Mouse (Mus musculus) ES-E14 (cell line): ENCODE measurements at regions not wholly inside any gene's neighbourhood (a gene's known extent, or its start where the extent isn't known, plus 50 kb on each side); places are given as distances from the start of the nearest gene placed in this dataset.

Experiments used
- DNase-seq: peaks from one replicate; pipeline ENCODE4 v3.0.0-alpha.2; 2013; ENCODE audit warnings: low read depth, low spot score
- H3K27ac ChIP-seq: 2 replicates; pipeline ENCODE4 v1.5.1; 2012; ENCODE audit warnings: low read depth, mild to moderate bottlenecking, low read length, moderate library complexity, mixed read lengths; ENCODE audit not compliant: poor library complexity, insufficient read depth, severe bottlenecking
- H3K36me3 ChIP-seq: 2 replicates; pipeline ENCODE4 v1.6.1; 2012; ENCODE audit warnings: mild to moderate bottlenecking, low read length, moderate library complexity, mixed read lengths; ENCODE audit not compliant: control insufficient read depth, poor library complexity, insufficient read depth, severe bottlenecking
- H3K4me1 ChIP-seq, 2 experiments: fragments of 150-350 bp in 1 of 2; sonication (generic) in 1 of 2; 2 replicates each; pipeline ENCODE4 v1.6.1; 2012; ENCODE audit warnings: low read length in 2 of 2, mild to moderate bottlenecking in 1 of 2, mixed read lengths in 1 of 2; ENCODE audit not compliant: control insufficient read depth in 2 of 2, insufficient read depth in 2 of 2, poor library complexity in 1 of 2
- H3K4me3 ChIP-seq, 2 experiments: fragments of 150-350 bp in 1 of 2; sonication (generic) in 1 of 2; 2 replicates each; pipeline ENCODE4 v1.5.1; 2012; ENCODE audit warnings: low read length in 2 of 2, low read depth in 1 of 2, mild to moderate bottlenecking in 1 of 2, mixed read lengths in 1 of 2; ENCODE audit not compliant: insufficient read depth in 1 of 2, poor library complexity in 1 of 2, severe bottlenecking in 1 of 2
- H3K9ac ChIP-seq: 2 replicates; pipeline ENCODE4 v1.6.1; 2012; ENCODE audit warnings: low read depth, mild to moderate bottlenecking, low read length, mixed read lengths; ENCODE audit not compliant: poor library complexity, insufficient read depth, severe bottlenecking
- H3K9me3 ChIP-seq: fragments of 150-350 bp; sonication (generic); 2 replicates; pipeline ENCODE4 v1.6.1; 2012; ENCODE audit warnings: low read depth, mild to moderate bottlenecking, low read length; ENCODE audit not compliant: control insufficient read depth, insufficient read depth
- CHD2 ChIP-seq: IDR thresholded peaks from 2 replicates; pipeline ENCODE4 v1.6.1; 2014; ENCODE audit warnings: mild to moderate bottlenecking, low read depth, low read length, inconsistent platforms
- HCFC1 ChIP-seq: IDR thresholded peaks from 2 replicates; pipeline ENCODE4 v1.6.1; 2012; ENCODE audit warnings: low read length, inconsistent platforms, borderline replicate concordance; ENCODE audit not compliant: insufficient read depth
- MAFK ChIP-seq: IDR thresholded peaks from 2 replicates; pipeline ENCODE4 v1.6.1; 2014; ENCODE audit warnings: mild to moderate bottlenecking, low read depth, low read length, inconsistent platforms; ENCODE audit not compliant: insufficient read depth
- ZC3H11A ChIP-seq: IDR thresholded peaks from 2 replicates; pipeline ENCODE4 v1.6.1; 2012; ENCODE audit warnings: low read depth, mild to moderate bottlenecking, inconsistent platforms, low read length, borderline replicate concordance
- ZNF384 ChIP-seq: IDR thresholded peaks from 2 replicates; pipeline ENCODE4 v1.6.1; 2012; ENCODE audit warnings: low read depth, low read length, inconsistent platforms
- in situ Hi-C, 2 experiments: fragments of 600-800 bp; cut with MboI; formaldehyde crosslinking; loops; one replicate each; pipeline ENCODE4 v1.15.1; 2025; ENCODE audit warnings: low sequenced_read_pairs in 2 of 2, inconsistent platforms in 1 of 2; ENCODE audit not compliant: unreplicated experiment in 2 of 2

- no peak for DNase-seq
- TF ChIP-seq ZNF384 = no peak
- TF ChIP-seq ZC3H11A = no peak
- TF ChIP-seq HCFC1 = no peak
- TF ChIP-seq MAFK = no peak
- no peak for TF ChIP-seq CHD2
- no peaks in the 10 kb centered on the region for H3K36me3 ChIP-seq
- H3K9ac ChIP-seq = no peak overlapping the region
- H3K9me3 ChIP-seq = no peaks in the 10 kb centered on the region
- no peaks in the 10 kb centered on the region for H3K4me1 ChIP-seq
- in situ Hi-C loops = no loop called here
- H3K4me3 ChIP-seq = no peak overlapping the region
- no peak overlapping the region for H3K27ac ChIP-seq
Measured at GRCm38 (mm10) chr3:126122323-126123259, 184.2 kb upstream of the Ugt8a start.

GRCm38 (mm10) chr3:126166542-126166941 is 196.9 kb upstream of the Arsj start:
- H3K27ac ChIP-seq = no peak overlapping the region
- H3K9me3 ChIP-seq = no peaks in the 10 kb centered on the region
- in situ Hi-C loops = no loop called here
- H3K36me3 ChIP-seq = no peaks in the 10 kb centered on the region
- no peak for TF ChIP-seq MAFK
- no peak for TF ChIP-seq HCFC1
- TF ChIP-seq CHD2 = no peak
- TF ChIP-seq ZNF384 = no peak
- no peak for TF ChIP-seq ZC3H11A
- H3K9ac ChIP-seq = no peak overlapping the region
- no peak for DNase-seq
- H3K4me3 ChIP-seq = no peak overlapping the region
- no peaks in the 10 kb centered on the region for H3K4me1 ChIP-seq

- Histone ChIP-seq H3K4me3 (no peak overlapping the region), H3K9ac (no peak overlapping the region), H3K4me1 (no peaks in the 10 kb centered on the region), H3K9me3 (no peaks in the 10 kb centered on the region), H3K36me3 (no peaks in the 10 kb centered on the region), H3K27ac (no peak overlapping the region)
- no peak for DNase-seq
- no peak for TF ChIP-seq ZNF384
- TF ChIP-seq CHD2 = no peak
- no peak for TF ChIP-seq MAFK
- TF ChIP-seq ZC3H11A = no peak
- no peak for TF ChIP-seq HCFC1
- in situ Hi-C loops = no loop called here
Measured at GRCm38 (mm10) chr3:126209024-126209423, 154.5 kb upstream of the Arsj start.

- in situ Hi-C loops = no loop called here
- Histone ChIP-seq H3K4me1 (no peaks in the 10 kb centered on the region), H3K9ac (no peak overlapping the region), H3K4me3 (no peak overlapping the region), H3K36me3 (no peaks in the 10 kb centered on the region), H3K27ac (no peak overlapping the region), H3K9me3 (no peaks in the 10 kb centered on the region)
- TF ChIP-seq MAFK (no peak), ZNF384 (no peak), HCFC1 (no peak), CHD2 (no peak), ZC3H11A (no peak)
- DNase-seq = no peak
Measured at GRCm38 (mm10) chr3:126210226-126210625, 153.3 kb upstream of the Arsj start.
